Mouse (Mus musculus) midbrain, embryonic 10.5 days (tissue): Measurements from ENCODE around the gene Atp2c2. TPM values are rescaled to one million over a fixed set of nuclear protein-coding genes. Genes with fewer than 3 reads are reported as not detected.

Experiments
- DNase-seq: peaks from one replicate; pipeline ENCODE4 v3.0.0-alpha.2; 2017; ENCODE audit warnings: low spot score
- H3K27ac ChIP-seq: fragments of 300-500 bp; sonication (generic); replicated peaks from 2 replicates; pipeline ENCODE4 v1.5.1; 2016; ENCODE audit warnings: mild to moderate bottlenecking
- H3K27me3 ChIP-seq: fragments of 300-500 bp; sonication (generic); 2 replicates; pipeline ENCODE4 v1.6.1; 2016; ENCODE audit warnings: low read depth, mild to moderate bottlenecking; ENCODE audit not compliant: poor library complexity, severe bottlenecking
- H3K36me3 ChIP-seq: fragments of 300-500 bp; sonication (generic); 2 replicates; pipeline ENCODE4 v1.6.1; 2016; ENCODE audit warnings: mild to moderate bottlenecking, moderate library complexity
- H3K4me1 ChIP-seq: fragments of 300-500 bp; sonication (generic); 2 replicates; pipeline ENCODE4 v1.6.1; 2016
- H3K4me3 ChIP-seq: fragments of 300-500 bp; sonication (generic); 2 replicates; pipeline ENCODE4 v1.5.1; 2016; ENCODE audit warnings: mild to moderate bottlenecking, moderate library complexity
- H3K9me3 ChIP-seq: fragments of 300-500 bp; sonication (generic); replicated peaks from 2 replicates; pipeline ENCODE4 v1.6.1; 2016; ENCODE audit warnings: mild to moderate bottlenecking
- WGBS: fragments of 180-500 bp; shearing (Covaris S2); methylation state at CpG from one replicate; pipeline ENCODE4 v1.1.7; 2016; 5-methylcytosine and 5-hydroxymethylcytosine counted together
- polyA plus RNA-seq: library from polyadenylated mRNA; unstranded; fragments of >200 nt; fragmentation: Nextera tagmentation; extraction: Ambion mirVana; gene quantifications from 2 replicates; pipeline ENCODE4 v1.2.1, GENCODE M21; 2016

The Atp2c2 gene
- polyA plus RNA-seq, 1 experiment from 2014 or later: 1.6 TPM

GRCm38 (mm10) chr8:119756538-119756937, 56.7 kb downstream of the Atp2c2 start:
- no peaks in the 10 kb centered on the region for H3K9me3 ChIP-seq
- no peak overlapping the region for H3K4me3 ChIP-seq
- peak overlapping the region; percentile 9; the same call in 1 of the 2 replicates for H3K27ac ChIP-seq
- peaks cover 11% of the 10 kb centered on the region for H3K36me3 ChIP-seq
- peaks cover 41% of the 10 kb centered on the region for H3K4me1 ChIP-seq
- 0 out of 2 replicates have a peak, but pooled peaks cover 14% of the 10 kb centered on the region for H3K27me3 ChIP-seq
- DNase-seq: no peak
- WGBS: 61% methylated on average over 5 of the region's 5 CpGs

- Histone ChIP-seq H3K4me1 (peaks cover 32% of the 10 kb centered on the region), H3K27ac (no peak overlapping the region), H3K9me3 (no peaks in the 10 kb centered on the region), H3K36me3 (peaks cover 24% of the 10 kb centered on the region), H3K27me3 (0 out of 2 replicates have a peak, but pooled peaks cover 2% of the 10 kb centered on the region), H3K4me3 (no peak overlapping the region)
- no peak for DNase-seq
- WGBS: 92% methylated on average over 11 of the region's 11 CpGs
Measured at GRCm38 (mm10) chr8:119761692-119762091, 61.9 kb downstream of the Atp2c2 start.

- no peak for DNase-seq
- Histone ChIP-seq H3K36me3 (peaks cover 33% of the 10 kb centered on the region), H3K4me1 (peaks cover 24% of the 10 kb centered on the region), H3K9me3 (no peaks in the 10 kb centered on the region), H3K27ac (no peak overlapping the region), H3K4me3 (no peak overlapping the region), H3K27me3 (no peaks in the 10 kb centered on the region)
- 93% methylated on average over 21 of the region's 21 CpGs for WGBS
Measured at GRCm38 (mm10) chr8:119762226-119763220, 62.7 kb downstream of the Atp2c2 start.

GRCm38 (mm10) chr8:119765311-119765710, 65.5 kb downstream of the Atp2c2 start:
- Histone ChIP-seq H3K27ac (no peak overlapping the region), H3K9me3 (no peaks in the 10 kb centered on the region), H3K36me3 (peaks cover 41% of the 10 kb centered on the region), H3K4me3 (no peak overlapping the region), H3K4me1 (peaks cover 7% of the 10 kb centered on the region), H3K27me3 (no peaks in the 10 kb centered on the region)
- DNase-seq: no peak
- 91% methylated on average over 10 of the region's 10 CpGs for WGBS

GRCm38 (mm10) chr8:119765761-119766444, 66.1 kb downstream of the Atp2c2 start:
- Histone ChIP-seq H3K4me3 (no peak overlapping the region), H3K4me1 (peaks cover 7% of the 10 kb centered on the region), H3K36me3 (peaks cover 38% of the 10 kb centered on the region), H3K9me3 (no peaks in the 10 kb centered on the region), H3K27ac (no peak overlapping the region), H3K27me3 (no peaks in the 10 kb centered on the region)
- no peak for DNase-seq
- 81% methylated on average over 22 of the region's 22 CpGs for WGBS

GRCm38 (mm10) chr8:119776668-119777245, 76.9 kb downstream of the Atp2c2 start:
- 91% methylated on average over 7 of the region's 7 CpGs for WGBS
- Histone ChIP-seq H3K27ac (no peak overlapping the region), H3K27me3 (no peaks in the 10 kb centered on the region), H3K36me3 (peaks cover 5% of the 10 kb centered on the region; the same call in 1 of the 2 replicates), H3K4me1 (peaks cover 31% of the 10 kb centered on the region), H3K9me3 (no peaks in the 10 kb centered on the region), H3K4me3 (no peak overlapping the region)
- DNase-seq: no peak

DNA sequence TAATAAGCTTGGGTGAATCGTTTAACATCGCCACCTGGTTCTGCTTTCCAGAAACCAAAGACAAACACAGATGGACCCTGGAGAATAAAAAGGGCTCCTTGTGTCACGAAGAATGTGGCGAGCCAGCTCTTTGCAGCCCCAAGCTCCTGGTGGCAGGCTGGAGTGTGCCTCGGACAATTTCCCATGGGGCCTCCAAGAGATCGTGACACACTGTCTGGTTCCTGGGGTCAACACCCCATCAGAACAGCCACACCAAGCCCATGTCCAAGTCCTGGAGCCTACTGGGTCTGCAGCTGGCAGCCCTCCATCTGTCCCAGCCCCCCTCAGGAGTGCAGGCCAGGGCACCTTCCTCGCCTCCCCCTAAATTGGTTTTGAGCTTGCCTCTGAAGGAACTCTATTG, 78.0 kb downstream of the Atp2c2 start:
- Histone ChIP-seq H3K4me3 (peak overlapping the region; percentile 76), H3K27me3 (no peaks in the 10 kb centered on the region), H3K36me3 (no peaks in the 10 kb centered on the region), H3K9me3 (no peaks in the 10 kb centered on the region), H3K4me1 (peaks cover 31% of the 10 kb centered on the region), H3K27ac (peak overlapping the region; percentile 93)
- no peak for DNase-seq
- 33% methylated on average over 7 of the region's 7 CpGs for WGBS

DNA sequence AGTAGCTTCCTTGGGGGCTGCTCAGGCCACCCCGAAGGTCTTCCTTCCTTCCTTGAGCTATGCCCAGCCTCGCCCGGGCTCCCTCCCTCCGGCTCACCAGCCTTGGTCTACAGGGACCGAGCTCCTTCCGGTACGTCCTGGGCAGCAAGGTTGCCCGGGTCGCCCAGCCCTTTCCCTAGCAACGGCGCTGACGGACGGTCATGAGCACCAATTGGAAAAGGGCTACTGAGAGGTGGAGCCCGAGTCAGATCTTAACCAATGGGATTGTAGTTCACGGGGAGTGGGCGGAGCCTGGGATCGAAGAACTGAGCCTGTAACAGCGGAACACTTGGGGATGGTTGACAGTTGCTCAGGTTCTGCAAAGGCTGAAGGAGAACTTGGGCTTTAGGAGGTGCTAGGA, 78.5 kb downstream of the Atp2c2 start, which contains the start of gene Tldc1:
Tldc1 (minus strand) TSS at position 154 of the 400 bp plus-strand sequence.
- Histone ChIP-seq H3K4me3 (peak within 1 kb of the TSS; percentile 76), H3K9me3 (no peaks in the 10 kb centered on the region), H3K27ac (peak within 1 kb of the TSS; percentile 93), H3K4me1 (peaks cover 33% of the 10 kb centered on the region), H3K27me3 (no peaks in the 10 kb centered on the region), H3K36me3 (no peaks in the 10 kb centered on the region)
- DNase-seq: peak; percentile 99
- WGBS: under 1% methylated on average over 18 of the region's 18 CpGs

GRCm38 (mm10) chr8:119779013-119779737, 79.4 kb downstream of the Atp2c2 start:
- Histone ChIP-seq H3K4me1 (peaks cover 42% of the 10 kb centered on the region), H3K27ac (peak overlapping the region; percentile 76; the same call in 1 of the 2 replicates), H3K36me3 (no peaks in the 10 kb centered on the region), H3K27me3 (no peaks in the 10 kb centered on the region; the same call in 1 of the 2 replicates), H3K9me3 (no peaks in the 10 kb centered on the region), H3K4me3 (peak overlapping the region; percentile 76)
- 24% methylated on average over 14 of the region's 14 CpGs for WGBS
- peak; percentile 80 for DNase-seq

DNA sequence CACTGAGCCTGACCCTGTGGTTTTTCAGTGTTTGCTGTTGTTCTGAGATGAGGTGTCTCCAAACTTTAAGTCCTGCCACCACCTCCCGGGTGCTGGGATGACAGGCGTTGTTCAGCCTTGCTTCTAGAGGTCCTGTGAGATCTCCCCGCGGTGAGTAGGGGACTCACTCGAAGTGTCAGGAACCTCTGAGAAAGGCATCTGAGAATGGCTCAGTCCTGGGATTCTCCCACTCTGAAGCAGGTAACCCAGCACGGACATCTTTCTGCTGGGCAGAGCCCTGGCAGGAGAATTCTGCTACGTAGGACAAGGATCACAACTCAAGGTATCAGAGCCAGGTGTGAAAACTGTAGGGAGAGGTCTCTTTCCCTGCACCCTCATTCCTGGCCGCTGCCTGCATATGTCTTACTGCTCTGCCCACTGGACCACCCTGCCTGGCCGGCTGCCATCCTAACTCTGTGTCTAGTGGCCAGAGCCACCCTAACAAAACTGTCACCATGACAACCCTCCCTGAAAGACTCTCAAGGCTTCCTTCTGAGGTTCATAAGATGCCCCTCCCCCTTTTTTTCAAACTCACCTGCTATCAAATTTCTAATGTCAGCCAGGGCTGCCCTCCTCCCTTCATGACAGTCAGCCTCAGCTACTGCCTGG, 80.7 kb downstream of the Atp2c2 start:
- no peaks in the 10 kb centered on the region for H3K36me3 ChIP-seq
- DNase-seq: no peak
- no peak overlapping the region for H3K27ac ChIP-seq
- no peak overlapping the region for H3K4me3 ChIP-seq
- H3K27me3 ChIP-seq: no peaks in the 10 kb centered on the region; the same call in 1 of the 2 replicates
- H3K9me3 ChIP-seq: no peaks in the 10 kb centered on the region
- 82% methylated on average over 9 of the region's 9 CpGs for WGBS
- H3K4me1 ChIP-seq: peaks cover 55% of the 10 kb centered on the region

DNA sequence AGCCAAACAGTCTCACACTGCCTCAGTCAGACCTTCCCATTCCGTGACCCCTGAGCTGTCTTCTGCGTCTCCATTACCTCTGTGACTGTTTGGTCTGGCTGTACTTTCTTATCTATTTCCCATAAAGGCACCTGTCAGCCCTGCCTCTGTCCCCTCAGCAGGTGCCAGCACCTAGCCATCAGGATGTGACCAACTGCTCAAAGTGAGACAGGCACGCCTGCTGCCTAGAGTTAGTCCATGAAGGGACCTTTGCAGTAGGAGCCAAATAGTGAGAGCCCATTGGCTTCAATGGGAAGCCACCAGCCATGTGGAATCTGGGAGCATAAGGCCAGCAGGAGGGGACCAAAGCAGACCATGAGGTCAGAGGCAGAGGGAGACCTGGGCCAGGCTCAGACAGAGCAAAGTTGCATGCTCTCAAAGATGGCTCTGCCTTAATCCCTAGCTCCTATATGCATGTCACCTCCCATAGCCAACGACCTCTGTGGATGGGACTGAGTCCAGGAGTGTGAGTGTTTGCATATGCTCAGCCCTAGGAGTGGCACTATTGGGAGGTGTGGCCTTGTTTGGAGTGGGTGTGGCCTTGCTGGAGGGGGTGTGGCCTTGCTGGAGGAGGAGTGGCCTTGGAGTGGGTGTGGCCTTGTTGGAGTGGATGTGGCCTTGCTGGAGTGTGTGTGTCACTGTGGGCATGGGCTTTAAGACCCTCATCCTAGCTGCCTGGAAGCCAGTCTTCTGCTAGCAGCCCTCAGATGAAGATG, 81.5 kb downstream of the Atp2c2 start:
- Histone ChIP-seq H3K4me3 (no peak overlapping the region), H3K9me3 (no peaks in the 10 kb centered on the region), H3K27ac (no peak overlapping the region), H3K4me1 (peaks cover 63% of the 10 kb centered on the region), H3K36me3 (no peaks in the 10 kb centered on the region), H3K27me3 (no peaks in the 10 kb centered on the region; the same call in 1 of the 2 replicates)
- DNase-seq: no peak
- WGBS: 72% methylated on average over 4 of the region's 4 CpGs
